Mouse (Mus musculus) monocyte, adult 5-6 weeks (primary cell): ENCODE data around the gene Hrct1. TPM values are rescaled to one million over a fixed set of nuclear protein-coding genes. Genes with fewer than 3 reads are reported as not detected.

Experiments
- ATAC-seq: fragments of 153-309, 156-312 bp; replicated peaks from 2 replicates; pipeline ENCODE4 v1.8.0; 2017; ENCODE audit warnings: mild to moderate bottlenecking; ENCODE audit not compliant: low TSS enrichment, insufficient number of reproducible peaks, severe bottlenecking, poor library complexity, low FRiP score
- total RNA-seq: library from RNA; stranded (forward); fragments of 200-1000, 200-491, 200-594 nt; gene quantifications from 3 replicates; pipeline ENCODE4 v1.2.3, GENCODE M21; 2017

The Hrct1 gene
- total RNA-seq, 1 experiment from 2014 or later, result not detected

DNA sequence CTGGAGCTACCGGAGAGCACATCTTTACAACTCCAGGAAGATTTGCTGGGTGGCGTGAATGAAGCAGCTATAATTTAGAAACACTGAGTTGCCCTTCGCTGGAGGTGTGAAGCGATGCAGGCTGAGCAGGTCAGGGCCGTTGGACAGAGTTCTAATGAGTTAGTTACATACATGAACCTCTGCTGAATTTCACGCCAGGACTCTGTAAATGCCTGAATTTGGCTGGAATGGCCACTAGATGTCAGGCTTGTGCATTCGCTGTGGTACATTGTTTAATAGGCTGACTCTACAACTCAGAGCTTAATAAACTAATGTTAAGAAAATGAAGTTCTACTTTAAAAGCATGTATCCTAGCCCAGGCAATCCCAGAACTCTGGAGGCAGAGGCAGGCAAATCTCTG, 36.4 kb downstream of the Hrct1 start:
- ATAC-seq, result no peak

DNA sequence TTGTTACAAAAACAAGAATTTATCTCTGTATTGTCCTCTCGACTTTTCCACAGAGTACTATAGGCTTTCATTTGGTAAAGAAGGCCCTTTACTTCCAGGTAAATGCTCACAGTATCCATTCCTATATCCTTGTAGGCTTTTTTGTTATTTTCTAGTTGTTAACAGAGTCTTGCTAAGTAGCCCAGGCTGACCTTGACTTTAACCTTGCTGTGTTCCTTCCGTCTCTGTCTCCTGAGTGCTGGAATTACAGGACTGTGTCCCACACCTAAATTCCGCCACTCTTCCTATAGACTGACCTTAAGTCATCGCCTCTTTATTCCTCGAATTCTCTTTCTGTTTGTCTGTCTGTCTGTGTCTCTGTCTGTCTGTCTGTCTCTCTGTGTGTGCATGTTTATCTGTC, 41.4 kb downstream of the Hrct1 start:
- ATAC-seq, result no peak

DNA sequence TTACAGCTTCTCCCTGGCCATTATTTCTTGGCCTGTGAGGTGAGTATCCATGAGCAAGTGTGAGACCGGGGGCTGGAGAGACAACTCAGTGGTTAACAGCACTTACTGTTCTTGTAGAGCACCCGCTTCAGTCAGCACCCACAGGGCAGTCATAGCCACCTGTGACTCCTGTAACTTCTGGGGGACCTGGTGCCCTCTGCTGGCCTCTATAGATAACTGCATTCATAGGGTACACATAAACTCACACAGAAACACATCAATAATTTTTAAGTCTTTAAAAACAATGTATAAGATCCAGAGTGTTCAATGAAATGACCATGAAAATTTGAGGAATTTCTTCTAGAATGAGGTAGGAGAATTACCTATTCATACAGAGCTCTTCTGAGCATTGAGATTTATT, 42.4 kb downstream of the Hrct1 start:
- ATAC-seq, result no peak

DNA sequence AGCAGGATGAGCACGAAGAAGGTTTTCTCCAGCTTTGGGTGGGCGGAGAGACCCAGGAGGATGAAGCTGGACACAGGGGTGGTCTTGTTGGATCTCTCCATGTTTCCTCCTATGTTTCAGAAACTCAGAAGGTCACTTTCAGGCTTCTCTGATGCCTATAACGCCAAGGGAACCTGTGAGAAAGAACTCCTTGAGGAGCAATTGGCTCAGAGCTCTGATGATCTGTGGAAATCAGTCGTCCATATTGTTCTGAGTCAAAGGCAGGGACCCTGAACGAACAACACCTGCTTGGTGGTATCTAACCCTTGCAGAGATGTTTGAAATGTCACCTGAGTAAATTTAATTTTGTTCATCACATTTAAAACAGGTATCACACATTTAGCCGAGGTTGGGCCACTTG, 43.9 kb downstream of the Hrct1 start, which contains the start of gene Olfr159:
TSS of gene Olfr159 (minus strand) at position 101 of the 400 bp plus-strand sequence.
- ATAC-seq, result no peak

DNA sequence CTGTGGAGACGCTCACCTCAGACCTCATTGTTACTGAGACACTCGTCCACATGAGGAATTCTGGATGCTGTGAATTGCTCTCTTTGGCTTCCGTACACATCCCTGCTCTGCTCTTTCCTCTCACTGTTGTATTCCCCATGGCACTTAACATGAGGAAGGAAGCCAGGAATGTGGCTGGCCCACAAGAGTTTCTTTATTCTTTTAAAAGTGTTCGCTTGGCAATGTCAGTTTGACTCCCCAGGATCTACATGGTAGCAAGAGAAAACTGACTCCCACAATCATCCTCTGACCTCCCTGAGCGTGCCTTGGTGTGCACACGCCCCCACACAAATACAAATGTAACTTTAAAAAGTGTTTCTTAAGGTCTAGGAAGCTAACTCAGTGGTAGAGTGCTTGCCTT, 44.6 kb downstream of the Hrct1 start:
- no peak for ATAC-seq

DNA sequence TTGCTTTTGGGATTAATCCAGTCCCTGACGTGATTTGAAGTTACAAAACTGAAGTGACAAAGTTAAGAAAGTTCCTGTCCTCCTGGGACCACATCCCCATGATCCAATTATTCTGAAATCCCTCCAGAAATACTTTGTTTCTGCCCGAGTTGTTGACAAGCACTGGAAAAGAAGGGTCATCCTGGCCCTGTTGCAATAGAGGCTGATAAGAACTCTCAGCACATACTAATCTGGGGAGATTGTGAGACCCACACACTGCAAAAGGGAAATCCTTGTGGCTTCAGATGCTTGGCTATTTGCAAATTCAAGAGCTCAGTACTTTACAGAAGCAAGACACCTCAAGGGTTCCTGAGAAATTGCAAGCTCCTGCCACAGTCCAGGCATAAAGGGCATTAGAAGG, 45.3 kb downstream of the Hrct1 start:
- no peak for ATAC-seq

Other genes with a start within 250 kb of the Hrct1 start
- gene Sit1, start 243.5 kb upstream of the Hrct1 start, total RNA-seq, result 0.49 to 5.0 TPM (median 0.64 TPM) in 3 replicates
- 21.2 to 29.5 TPM (median 29.3 TPM) in 3 replicates for gene Ccdc107, start 234.3 kb upstream of the Hrct1 start, total RNA-seq
- 0.97 to 3.4 TPM (median 2.1 TPM) in 3 replicates for gene Arhgef39, start 227.5 kb upstream of the Hrct1 start, total RNA-seq
- 0.75 to 1.7 TPM (median 1.0 TPM) in 3 replicates for gene Car9, start 220.2 kb upstream of the Hrct1 start, total RNA-seq
- 4.7 TPM in 1 of 3 replicates, not detected in the others for gene Tpm2, start 203.4 kb upstream of the Hrct1 start, total RNA-seq
- 80.3 to 165 TPM (median 108 TPM) in 3 replicates for gene Creb3, start 164.9 kb upstream of the Hrct1 start, total RNA-seq
- 816 to 935 TPM (median 878 TPM) in 3 replicates for gene Tln1, start 164.5 kb upstream of the Hrct1 start, total RNA-seq
- 17.8 to 28.6 TPM (median 28.5 TPM) in 3 replicates for gene Rgp1, start 148.5 kb upstream of the Hrct1 start, total RNA-seq
- gene Gba2, start 148.3 kb upstream of the Hrct1 start, total RNA-seq, result 9.3 to 22.3 TPM (median 9.7 TPM) in 3 replicates
- gene Msmp, start 142.7 kb upstream of the Hrct1 start, total RNA-seq, result 0.48 TPM in 1 of 3 replicates, not detected in the others
- gene Npr2, start 95.3 kb upstream of the Hrct1 start, total RNA-seq, result 0.19 to 0.38 TPM in 2 of 3 replicates, not detected in the other
- gene Spag8, start 73.6 kb upstream of the Hrct1 start, total RNA-seq, result not detected in 3 replicates
- gene Hint2, start 70.7 kb upstream of the Hrct1 start, total RNA-seq, result 21.5 to 26.1 TPM (median 25.9 TPM) in 3 replicates
- 0.19 to 0.32 TPM (median 0.19 TPM) in 3 replicates for gene Tmem8b, start 58.2 kb upstream of the Hrct1 start, total RNA-seq
- gene Fam221b, start 58.0 kb upstream of the Hrct1 start, total RNA-seq, result 0.68 to 1.0 TPM (median 0.96 TPM) in 3 replicates
- gene Olfr70, start 26.4 kb upstream of the Hrct1 start, total RNA-seq, result 0.53 TPM in 1 of 3 replicates, not detected in the others
- gene Olfr71, start 16.9 kb upstream of the Hrct1 start, total RNA-seq, result not detected in 3 replicates
- gene Spaar, start 2.8 kb downstream of the Hrct1 start, total RNA-seq, result not detected in 3 replicates
- gene Olfr159, start 43.8 kb downstream of the Hrct1 start, total RNA-seq, result not detected in 3 replicates
- not detected in 3 replicates for gene Olfr156, start 96.7 kb downstream of the Hrct1 start, total RNA-seq
- not detected in 3 replicates for gene Olfr157, start 113.0 kb downstream of the Hrct1 start, total RNA-seq
- gene Olfr155, start 124.4 kb downstream of the Hrct1 start, total RNA-seq, result not detected in 3 replicates
- gene Reck, start 148.3 kb downstream of the Hrct1 start, total RNA-seq, result 0.38 to 6.1 TPM (median 4.6 TPM) in 3 replicates
- 116 to 119 TPM (median 118 TPM) in 3 replicates for gene Glipr2, start 230.2 kb downstream of the Hrct1 start, total RNA-seq